Mouse (Mus musculus): ENCODE results near the gene Olfr209. TPM values are rescaled to one million over a fixed set of nuclear protein-coding genes. Genes with fewer than 3 reads are reported as not detected.
"Not testable (repeated sequence)": the region's sequence is repeated elsewhere in the genome, so short reads cannot be mapped to it uniquely, and the experiment has no call there.

Gene Olfr209
- polyA plus RNA-seq, 1 experiment: not detected

DNA sequence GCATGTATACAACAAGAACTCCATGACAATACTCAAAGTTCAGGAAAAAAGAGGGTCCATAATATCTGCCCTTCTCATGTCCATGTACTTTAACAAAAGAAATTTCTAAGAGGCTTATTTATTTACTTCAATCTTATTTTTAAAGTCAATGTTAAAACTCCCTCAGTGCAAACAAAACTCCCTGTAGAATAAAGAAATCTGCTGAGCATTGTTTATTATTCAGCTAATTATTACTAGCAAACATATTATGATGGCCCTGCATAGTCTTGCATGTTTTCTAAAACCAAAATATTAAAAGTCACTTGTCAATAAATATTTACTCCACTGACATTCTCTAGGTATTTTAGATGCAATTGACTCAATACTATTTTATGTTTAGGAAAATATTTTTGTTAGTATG lies 32.8 kb downstream of the Olfr209 start, which contains the start of gene Olfr205:
TSS of gene Olfr205 (minus strand) at position 101 of the 400 bp plus-strand sequence.
- Histone ChIP-seq H3K4me3 (ENCODE audit: insufficient read depth, low read length) (no peak within 1 kb of the TSS), H3K4me1 (ENCODE audit: control insufficient read depth, insufficient read depth, low read length) (no peaks in the 10 kb centered on the region), H3K27ac (ENCODE audit: insufficient read depth, low read depth, low read length) (no peak within 1 kb of the TSS)
- TF ChIP-seq CTCF (IDR thresholded peaks at IDR 0.05; ENCODE audit: low read depth, low read length): no peak
- TF ChIP-seq POLR2A (IDR thresholded peaks at IDR 0.05; ENCODE audit: borderline replicate concordance, low read depth, low read length): no peak

DNA sequence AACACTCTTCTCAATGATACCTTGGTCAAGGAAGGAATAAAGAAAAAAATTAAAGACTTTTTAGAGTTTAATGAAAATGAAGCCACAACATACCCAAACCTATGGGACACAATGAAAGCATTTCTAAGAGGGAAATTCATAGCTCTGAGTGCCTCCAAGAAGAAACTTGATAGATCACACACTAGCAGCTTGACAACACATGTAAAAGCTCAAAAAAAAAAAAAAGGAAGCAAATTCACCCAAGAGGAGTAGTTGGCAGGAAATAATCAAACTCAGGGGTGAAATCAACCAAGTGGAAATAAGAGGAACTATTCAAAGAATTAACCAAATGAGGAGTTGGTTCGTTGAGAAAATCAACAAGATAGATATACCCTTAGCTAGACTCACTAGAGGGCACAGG lies 40.5 kb downstream of the Olfr209 start:
- H3K4me1 ChIP-seq (ENCODE audit: control insufficient read depth, insufficient read depth, low read length); H3K4me3 ChIP-seq (ENCODE audit: insufficient read depth, low read length); H3K27ac ChIP-seq (ENCODE audit: insufficient read depth, low read depth, low read length): not testable (repeated sequence)

DNA sequence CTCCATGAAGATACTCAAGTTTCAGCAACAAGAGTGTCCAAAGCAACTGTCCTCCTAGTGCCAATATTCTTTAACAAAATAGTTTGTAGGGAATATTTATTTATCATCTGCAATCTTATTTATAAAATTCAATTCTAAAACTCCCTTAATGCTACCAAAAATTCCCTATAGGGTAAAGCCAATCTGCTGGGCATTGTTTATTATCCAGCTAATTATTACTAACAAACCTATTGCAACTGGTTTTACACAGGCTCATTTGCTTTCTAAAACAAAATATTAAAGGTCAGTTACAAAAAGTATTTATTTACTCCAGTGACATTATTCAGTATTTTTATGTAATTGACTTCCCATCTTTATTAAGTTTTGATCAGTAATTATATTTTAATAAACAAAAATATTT lies 45.6 kb downstream of the Olfr209 start, which contains the start of gene Olfr204:
TSS of gene Olfr204 (minus strand) at position 101 of the 400 bp plus-strand sequence.
- TF ChIP-seq POLR2A (IDR thresholded peaks at IDR 0.05; ENCODE audit: borderline replicate concordance, low read depth, low read length): no peak
- no peak for TF ChIP-seq CTCF (IDR thresholded peaks at IDR 0.05; ENCODE audit: low read depth, low read length)
- Histone ChIP-seq H3K4me3 (ENCODE audit: insufficient read depth, low read length) (no peak within 1 kb of the TSS), H3K4me1 (ENCODE audit: control insufficient read depth, insufficient read depth, low read length) (no peaks in the 10 kb centered on the region), H3K27ac (ENCODE audit: insufficient read depth, low read depth, low read length) (no peak within 1 kb of the TSS)

Other genes starting within 250 kb of the Olfr209 start
- gene Olfr194, start 242.9 kb downstream of the Olfr209 start, polyA plus RNA-seq (2012; ENCODE audit: insufficient read depth, insufficient read length, missing spikeins): not detected in 2 replicates
- gene Olfr195, start 216.9 kb downstream of the Olfr209 start, polyA plus RNA-seq (2012; ENCODE audit: insufficient read depth, insufficient read length, missing spikeins): not detected in 2 replicates
- gene Olfr196, start 193.5 kb downstream of the Olfr209 start, polyA plus RNA-seq (2012; ENCODE audit: insufficient read depth, insufficient read length, missing spikeins): not detected in 2 replicates
- not detected in 2 replicates for gene Olfr198, start 160.5 kb downstream of the Olfr209 start, polyA plus RNA-seq (2012; ENCODE audit: insufficient read depth, insufficient read length, missing spikeins)
- not detected in 2 replicates for gene Olfr199, start 144.2 kb downstream of the Olfr209 start, polyA plus RNA-seq (2012; ENCODE audit: insufficient read depth, insufficient read length, missing spikeins)
- not detected in 2 replicates for gene Olfr201, start 91.4 kb downstream of the Olfr209 start, polyA plus RNA-seq (2012; ENCODE audit: insufficient read depth, insufficient read length, missing spikeins)
- not detected in 2 replicates for gene Olfr202, start 77.2 kb downstream of the Olfr209 start, polyA plus RNA-seq (2012; ENCODE audit: insufficient read depth, insufficient read length, missing spikeins)
- gene Olfr203, start 65.1 kb downstream of the Olfr209 start, polyA plus RNA-seq (2012; ENCODE audit: insufficient read depth, insufficient read length, missing spikeins): not detected in 2 replicates
- 0.20 TPM in 1 of 2 replicates, not detected in the other for gene Olfr204, start 45.7 kb downstream of the Olfr209 start, polyA plus RNA-seq (2012; ENCODE audit: insufficient read depth, insufficient read length, missing spikeins)
- gene Olfr205, start 32.9 kb downstream of the Olfr209 start, polyA plus RNA-seq (2012; ENCODE audit: insufficient read depth, insufficient read length, missing spikeins): not detected in 2 replicates
- gene Olfr206, start 14.7 kb downstream of the Olfr209 start, polyA plus RNA-seq (2012; ENCODE audit: insufficient read depth, insufficient read length, missing spikeins): not detected in 2 replicates
- gene Gabrr3, start 43.3 kb upstream of the Olfr209 start, polyA plus RNA-seq (2012; ENCODE audit: insufficient read depth, insufficient read length, missing spikeins): not detected in 2 replicates
- gene Riox2, start 107.8 kb upstream of the Olfr209 start, polyA plus RNA-seq (2012; ENCODE audit: insufficient read depth, insufficient read length, missing spikeins): 17.1 and 18.0 TPM in 2 replicates
- 21.4 and 25.8 TPM in 2 replicates for gene Crybg3, start 237.0 kb upstream of the Olfr209 start, polyA plus RNA-seq (2012; ENCODE audit: insufficient read depth, insufficient read length, missing spikeins)

All from bone marrow macrophage, adult 2 months (primary cell).